Mouse (Mus musculus) mouse trophoblast stem cell (cell line): Measurements from ENCODE around the gene Slc2a5.

Experiments
- in situ Hi-C, 2 experiments: fragments of 300-500 bp; cut with MseI, MboI; formaldehyde crosslinking; loops; 2 replicates in 1 of 2; 3 replicates in 1 of 2; pipeline ENCODE4 v1.15.1; 2025

Slc2a5 gene

DNA sequence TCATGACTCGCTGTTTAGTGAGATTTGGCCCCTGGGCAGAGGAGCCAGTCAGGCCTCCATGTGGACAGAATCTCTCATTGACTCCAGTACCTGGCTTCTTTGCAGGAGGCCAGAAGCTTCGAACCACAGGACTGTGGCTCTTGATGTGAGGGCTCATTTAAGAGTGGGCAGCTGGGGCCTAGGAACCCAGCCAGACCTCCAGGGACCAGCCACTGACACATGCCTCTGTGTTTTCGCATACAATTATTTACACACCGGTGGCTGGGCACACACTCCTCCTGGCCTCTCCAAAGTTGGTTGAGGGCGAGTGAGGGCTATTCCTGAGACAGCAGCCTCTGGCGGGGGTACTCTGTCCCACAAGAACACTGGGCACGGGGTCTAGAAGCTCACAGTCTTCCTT lies 21.3 kb downstream of the Slc2a5 start:
- in situ Hi-C loops, result no loop called here

DNA sequence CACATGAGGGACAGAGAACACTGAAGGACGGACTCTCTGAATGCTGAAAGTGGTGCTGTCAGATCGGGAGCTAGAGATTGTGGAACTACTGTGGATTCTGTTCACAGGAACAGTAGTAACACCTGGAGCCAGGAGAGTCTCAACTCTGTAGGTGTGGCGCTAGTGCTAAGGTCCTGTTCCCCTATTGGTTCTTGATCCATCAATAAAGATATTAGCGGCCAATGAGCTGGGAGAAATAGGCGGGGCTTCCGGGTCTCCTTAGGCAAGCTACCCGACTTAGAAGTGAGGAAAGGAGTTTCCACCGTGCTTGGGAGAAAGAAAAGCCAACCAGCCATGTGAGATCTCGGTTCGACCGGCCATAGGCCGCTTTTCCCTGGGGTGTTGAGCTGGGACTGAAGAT lies 25.2 kb downstream of the Slc2a5 start:
- in situ Hi-C loops, result no loop called here

DNA sequence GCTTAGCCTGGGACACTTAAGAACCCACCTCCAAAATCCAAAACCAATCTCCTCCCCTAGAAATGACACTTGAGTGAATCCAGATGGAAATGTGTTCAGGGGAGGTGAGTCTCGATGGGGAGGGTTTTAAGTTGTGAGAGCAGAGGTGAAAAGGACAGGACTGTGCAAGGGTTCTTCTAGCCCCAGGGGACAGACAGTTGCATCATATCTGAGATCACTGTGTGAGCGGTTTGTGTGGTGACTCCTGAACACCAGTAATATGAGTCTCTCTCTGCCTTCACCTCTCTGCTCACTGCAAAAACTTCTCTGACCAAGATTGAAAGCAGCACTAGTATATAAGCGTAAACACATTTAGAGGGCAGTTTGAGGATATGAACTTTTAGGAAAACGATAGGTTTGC lies 27.2 kb downstream of the Slc2a5 start:
- in situ Hi-C loops, result no loop called here

DNA sequence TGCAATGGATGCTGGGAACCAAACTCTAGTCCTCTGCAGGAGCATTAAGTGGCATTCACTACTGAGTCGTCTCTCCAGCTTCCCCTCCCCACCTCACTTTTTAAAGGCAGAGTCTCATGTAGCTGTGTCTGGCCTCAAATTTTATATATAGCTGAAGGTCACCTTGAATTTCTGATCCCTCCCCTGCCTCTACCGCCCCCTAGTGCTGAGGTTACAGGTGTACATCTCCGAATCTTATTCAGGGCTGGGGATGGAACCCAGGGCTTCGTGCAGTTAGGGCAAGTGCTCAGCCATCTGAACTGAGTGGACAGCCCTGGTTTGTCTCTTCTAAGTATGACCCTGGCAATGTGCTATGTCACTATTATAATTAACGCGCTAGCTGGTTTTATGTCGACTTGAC lies 32.0 kb downstream of the Slc2a5 start:
- in situ Hi-C loops, result no loop called here

DNA sequence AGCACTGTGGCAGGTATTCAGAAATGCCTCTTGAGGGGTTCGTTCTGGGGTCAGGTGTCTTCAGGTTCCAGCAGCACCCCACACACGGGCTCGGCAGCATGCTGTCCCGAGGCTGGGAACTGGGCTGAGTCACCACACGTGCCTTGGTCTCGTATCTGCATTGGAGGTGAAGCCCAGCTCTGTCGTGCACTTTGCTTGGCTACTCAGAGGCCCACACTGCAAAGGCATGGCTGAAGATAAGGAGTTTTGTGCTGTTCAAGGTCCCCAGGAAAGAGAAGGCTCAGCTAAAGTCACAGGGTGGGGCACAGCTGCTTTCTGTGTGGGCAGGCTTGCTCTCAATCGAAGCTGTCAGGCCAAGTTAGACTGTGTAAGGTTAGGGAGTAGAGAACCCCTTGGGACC lies 33.4 kb downstream of the Slc2a5 start:
- in situ Hi-C loops, result no loop called here

DNA sequence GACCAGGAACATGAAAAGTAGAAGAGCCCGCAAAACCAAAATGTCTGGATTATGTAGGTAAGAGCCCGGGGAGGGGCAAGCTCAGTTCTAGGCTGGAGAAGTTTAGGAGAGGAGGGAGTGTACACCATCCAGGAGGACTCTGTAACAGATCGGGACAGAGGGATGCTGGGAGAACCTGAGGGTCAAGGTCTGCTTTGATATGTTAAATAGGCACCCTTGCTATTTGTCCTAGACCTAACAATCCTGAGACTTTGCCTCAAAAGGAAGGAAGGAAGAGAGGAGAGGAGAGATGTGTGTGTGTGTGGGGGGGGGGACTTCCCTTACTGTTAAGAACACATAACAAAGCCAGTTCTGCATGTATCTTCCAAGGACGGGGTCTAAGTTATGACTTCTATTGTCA lies 36.2 kb downstream of the Slc2a5 start:
- in situ Hi-C loops, result no loop called here

DNA sequence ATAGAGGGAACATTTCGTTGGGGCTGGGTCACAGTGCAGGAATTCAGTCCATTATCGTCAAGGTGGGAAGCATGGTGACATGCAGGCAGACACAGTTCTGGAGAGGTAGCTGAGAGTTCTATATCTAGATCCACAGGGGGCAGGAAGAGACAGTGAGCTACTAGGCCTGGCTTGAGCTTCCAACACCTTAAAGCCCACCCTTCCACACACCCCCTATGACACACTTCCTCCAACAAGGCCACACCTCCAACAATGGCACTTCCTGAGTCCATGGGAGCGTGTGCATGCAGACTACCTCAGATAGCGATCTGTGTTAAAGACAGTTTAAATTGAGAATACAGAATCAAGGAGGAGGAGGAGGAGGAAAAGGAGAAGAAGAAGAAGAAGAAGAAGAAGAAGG lies 36.6 kb downstream of the Slc2a5 start:
- in situ Hi-C loops, result no loop called here

DNA sequence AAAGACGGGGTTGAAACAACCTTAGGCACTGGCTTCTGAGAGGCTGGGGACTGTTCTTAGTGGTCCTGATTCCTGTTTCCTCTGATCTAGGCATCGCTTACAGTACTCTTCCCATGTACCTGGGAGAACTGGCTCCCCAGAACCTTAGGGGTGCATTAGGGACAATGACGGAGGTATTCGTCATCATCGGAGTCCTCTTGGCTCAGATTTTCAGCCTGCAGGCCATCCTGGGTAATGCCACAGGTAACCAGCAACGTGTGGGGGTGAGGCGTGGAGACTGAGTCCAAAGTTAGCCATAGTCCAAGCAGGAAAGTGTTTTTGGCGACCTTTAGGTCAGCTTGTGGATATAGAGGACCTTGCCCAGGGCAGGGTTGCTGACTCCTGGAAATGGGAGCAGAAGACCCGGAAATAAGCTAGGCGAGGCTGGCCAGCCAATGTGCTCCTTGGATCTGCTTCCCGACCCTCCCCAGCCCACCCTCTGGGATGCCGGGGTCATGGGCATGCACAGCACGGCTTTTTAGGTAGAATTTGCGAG lies 38.3 kb downstream of the Slc2a5 start:
- in situ Hi-C loops, result no loop called here

DNA sequence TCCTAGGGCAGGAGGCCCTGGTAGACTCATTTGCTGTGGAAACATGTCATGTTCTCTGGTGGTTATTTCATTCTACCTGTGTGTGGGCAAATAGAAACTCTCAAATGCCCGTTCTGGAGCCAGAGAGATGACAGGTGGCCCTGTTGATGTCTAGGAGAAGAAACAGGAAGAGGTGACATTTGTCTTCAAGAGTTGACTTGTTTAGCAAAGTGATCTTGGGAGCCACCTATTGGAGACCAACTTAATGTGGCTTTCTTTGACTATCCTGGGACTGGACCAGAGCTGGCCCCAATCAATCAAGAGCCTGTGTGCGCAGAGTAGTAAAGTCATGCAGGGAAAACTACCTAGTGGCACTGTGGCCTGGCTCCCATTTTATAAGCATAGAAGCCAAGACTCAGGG lies 40.4 kb downstream of the Slc2a5 start:
- in situ Hi-C loops, result no loop called here

DNA sequence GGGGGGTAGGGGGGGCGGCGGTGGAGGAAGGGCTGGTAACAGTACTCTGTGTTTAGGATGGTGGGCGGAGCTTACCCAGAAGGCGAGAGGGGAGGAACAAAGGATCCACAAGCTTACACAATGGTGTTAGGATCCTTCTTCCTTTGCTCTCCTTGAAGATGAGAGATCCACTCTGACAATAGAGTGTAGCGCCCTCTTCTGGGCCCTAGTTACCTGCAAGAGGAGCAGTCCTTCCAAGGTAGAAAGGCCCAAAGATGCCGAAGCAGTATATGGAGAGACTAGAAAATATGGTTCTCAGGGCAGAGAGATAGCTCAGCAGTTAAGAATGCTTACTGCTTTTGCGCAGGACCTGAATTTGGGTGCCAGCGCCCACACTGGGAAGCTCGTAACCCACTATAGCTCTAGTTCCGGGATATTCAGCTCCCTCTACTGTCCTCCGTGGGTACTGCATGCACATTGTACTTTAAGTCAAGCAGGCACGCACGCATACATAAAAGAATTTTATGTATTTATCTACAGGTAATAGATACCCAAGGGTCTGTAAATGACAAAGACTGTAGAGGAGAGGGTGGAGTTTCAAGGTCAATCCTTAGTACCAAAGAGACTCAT lies 43.6 kb downstream of the Slc2a5 start:
- in situ Hi-C loops, result no loop called here

DNA sequence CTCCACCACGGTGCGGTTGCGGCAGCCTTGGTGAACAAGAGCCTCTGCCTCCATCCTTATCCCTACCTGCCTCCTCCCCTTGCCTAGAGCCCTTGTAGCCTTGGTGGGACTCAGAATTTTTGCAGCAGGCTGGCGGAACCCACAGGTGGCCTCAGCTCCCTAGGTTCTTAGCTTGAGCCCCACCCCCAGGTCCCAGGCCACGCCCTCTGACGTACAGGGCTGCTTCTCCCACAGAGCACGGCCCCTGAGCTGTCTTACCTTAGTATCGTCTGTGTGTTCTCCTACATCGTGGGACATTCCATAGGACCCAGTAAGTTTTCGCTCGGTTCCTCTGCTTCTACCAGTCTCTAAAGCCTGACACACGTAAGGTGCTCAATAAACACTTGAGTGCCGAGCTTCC lies 45.8 kb downstream of the Slc2a5 start:
- in situ Hi-C loops, result no loop called here

DNA sequence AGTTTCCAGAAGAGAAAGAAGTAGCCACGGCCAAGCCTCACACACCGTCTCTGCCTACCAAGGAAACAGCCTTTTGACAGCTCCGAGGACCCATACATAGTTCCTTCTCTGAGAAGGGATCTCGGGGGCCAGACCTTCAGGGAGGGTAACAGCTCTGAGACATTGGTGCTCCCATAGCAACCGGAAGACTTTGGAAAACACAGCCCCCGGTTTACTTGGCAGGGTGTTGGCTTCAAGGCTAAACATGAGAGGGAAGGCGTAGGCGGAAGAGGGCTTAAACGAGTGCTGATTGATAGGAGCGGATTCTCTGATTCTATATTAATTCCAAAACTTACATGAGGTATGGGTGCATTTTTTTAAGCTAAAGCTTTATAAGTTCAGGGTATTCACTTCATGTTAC lies 49.3 kb downstream of the Slc2a5 start:
- in situ Hi-C loops, result no loop called here

DNA sequence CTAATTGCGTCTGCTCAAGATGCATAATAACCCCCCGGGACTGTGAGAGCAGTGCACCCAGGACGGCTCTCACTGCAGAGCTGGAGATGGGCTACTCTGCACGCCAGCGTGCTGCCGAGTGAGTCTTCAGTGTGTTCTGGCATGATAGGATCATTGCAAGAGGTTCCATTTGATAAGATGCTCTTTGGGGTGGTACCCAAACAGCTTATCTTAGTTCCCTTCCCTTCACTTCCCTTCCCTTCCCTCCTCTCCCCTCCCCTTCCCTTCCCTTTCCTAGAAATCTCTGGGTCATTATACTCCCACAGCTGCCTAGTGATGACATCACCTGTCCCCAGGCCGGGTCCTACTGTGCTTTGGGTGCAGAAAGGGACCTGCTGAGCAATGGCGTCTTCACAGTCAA lies 53.0 kb downstream of the Slc2a5 start:
- in situ Hi-C loops, result no loop called here

DNA sequence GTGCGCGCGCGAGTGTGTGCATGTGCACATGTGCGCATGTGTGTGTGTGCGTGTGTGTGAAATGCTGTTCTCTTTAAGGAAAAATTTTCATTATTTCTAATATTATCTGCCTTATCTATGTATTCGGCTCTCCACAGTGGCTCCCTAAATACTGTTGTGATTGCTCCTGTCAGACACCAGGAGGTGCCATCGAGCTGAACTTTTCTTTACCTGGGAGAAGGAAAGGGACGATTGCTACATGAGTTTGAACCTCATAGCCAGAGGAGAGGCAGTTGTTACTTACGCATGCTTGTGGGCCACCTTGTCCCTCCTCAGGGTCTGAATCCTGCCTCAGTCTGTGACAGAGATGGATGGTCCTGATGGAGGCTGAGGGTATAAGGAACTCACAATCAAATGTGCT lies 54.2 kb downstream of the Slc2a5 start:
- in situ Hi-C loops, result no loop called here

DNA sequence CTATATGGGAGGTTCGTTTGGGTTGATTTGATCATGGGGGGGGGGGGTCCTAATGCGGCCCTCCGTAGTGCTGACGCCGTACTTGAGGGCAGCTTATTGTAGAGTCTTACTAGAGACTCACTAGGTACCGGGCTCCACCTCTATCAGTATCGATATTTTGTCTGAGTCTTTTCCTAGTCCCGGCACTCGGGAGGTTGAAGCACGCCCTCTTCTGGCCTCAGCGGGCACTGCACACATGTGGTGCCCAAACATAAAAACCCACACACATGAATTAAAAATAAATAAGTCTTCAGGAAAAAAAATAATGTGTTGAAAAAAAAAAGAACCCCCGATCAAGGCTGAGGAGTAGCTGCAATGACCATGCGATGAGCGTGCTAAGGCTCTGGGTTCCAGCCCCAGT lies 54.9 kb downstream of the Slc2a5 start:
- in situ Hi-C loops, result no loop called here

DNA sequence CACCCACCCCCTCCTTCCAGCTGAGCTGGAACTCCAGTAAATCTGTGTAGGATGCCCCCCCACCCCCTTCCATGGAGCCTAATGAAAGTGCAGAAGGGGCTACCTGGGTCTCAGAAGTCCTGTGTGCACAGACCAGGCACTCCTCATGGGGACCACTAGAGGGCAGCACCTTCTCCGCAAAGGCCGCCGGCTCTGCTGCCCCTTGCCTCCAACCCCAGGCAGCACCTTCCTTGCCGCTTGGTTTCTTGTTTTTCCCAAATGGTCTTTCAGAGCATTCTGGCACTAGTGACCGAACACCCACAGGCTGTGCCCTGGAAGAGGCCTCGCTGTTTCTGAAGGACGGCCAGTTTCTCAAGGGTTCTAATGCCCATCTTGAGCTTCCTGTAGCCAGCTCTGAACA lies 57.5 kb downstream of the Slc2a5 start:
- in situ Hi-C loops, result no loop called here

DNA sequence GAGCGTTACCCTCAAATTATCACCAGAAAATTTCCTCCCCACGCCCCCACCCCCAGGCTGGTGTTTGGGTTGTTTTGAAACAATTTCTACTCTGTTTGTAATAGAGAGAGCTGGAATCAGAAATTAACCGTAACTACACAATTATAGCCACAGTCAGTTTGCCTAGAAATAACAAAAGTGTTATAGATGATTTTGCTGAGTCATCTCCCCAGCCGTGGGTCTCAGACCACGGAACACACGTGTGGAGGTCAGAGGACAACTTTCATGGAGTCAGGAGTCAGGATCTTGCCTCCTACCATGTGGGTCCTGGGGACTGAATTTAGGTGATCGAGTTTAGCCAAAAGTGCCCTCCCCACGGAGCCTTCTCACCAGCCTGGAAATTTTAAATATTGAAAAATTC lies 58.0 kb downstream of the Slc2a5 start:
- in situ Hi-C loops, result no loop called here

DNA sequence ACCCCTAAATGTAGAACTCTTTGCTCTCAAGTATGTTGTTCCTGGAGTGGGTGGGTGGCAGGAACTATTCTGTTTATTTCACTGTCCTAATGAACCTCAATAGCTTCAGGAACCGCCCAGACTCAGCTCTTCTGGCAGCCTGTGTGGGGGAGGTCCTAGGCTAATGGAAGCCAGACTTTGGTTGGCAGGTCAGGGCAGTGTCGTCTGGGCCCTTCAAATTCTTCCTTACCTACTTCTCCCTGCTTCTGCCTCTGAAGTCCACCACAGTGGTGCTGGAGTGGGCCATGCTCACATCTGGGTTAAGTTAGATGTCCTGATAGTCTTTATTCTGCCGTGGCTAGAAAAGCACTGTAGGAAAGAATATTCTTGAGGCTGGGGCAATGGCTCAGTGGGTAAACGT lies 59.0 kb downstream of the Slc2a5 start:
- in situ Hi-C loops, result no loop called here

DNA sequence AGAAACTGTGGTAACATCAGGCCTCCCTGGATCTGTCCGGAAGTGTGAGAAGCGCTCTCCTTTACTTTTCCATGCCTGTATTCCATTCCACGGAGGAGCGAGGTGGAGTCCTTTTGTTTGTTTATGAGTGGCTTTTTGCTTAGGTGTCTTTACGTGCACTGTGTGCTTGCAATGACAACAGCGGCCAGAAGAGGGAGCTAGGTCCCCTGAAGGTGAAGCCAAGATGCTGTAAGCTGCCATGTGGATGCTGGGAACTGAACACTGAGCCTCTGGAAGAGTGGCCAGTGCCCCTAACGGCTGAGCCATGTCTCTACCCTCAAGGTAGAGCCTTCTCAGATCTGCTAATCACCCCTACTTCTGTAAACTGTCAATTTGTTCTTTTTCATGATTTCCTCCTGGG lies 62.2 kb downstream of the Slc2a5 start:
- in situ Hi-C loops, result no loop called here

DNA sequence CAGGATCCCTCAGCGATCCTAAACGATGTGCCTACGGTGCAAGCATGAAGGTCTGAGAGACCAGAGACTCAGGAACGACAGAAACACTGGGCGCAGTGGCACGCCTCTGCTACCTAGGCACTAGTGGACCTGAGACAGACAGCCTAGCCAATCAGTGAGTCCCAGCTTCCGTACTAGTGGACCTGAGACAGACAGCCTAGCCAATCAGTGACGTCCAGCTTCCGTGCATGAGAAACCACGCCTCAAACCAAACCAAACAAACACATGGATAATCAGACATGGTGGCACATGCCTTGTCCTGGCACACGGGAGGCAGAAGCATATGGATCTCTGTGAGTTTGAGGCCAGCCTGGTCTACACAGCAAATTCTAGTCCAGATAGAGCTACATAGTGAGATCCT lies 69.2 kb downstream of the Slc2a5 start:
- in situ Hi-C loops, result no loop called here

DNA sequence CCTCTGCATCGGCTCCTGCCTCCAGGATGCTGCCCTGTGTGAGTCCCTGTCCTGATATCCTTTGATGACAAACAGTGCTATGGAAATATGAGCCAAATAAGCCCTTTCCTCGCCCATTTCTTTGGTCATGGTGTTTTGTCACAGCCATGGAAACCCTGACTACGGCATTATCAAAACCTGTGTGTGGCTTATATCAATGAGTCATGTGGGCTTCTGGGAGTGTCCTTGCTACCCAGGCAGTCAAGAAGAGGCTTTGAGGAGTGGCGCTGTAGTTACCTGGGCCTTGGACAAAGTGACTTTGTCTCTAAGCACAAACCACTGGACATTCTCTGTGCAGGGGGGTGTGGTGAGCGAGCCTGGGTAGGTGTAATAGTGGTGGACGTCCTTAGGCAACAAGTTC lies 73.1 kb downstream of the Slc2a5 start:
- in situ Hi-C loops, result no loop called here
